Mouse (Mus musculus) lung, postnatal 36 days (tissue): ENCODE measurements around the gene Fam170b.

Experiments used
- DNase-seq: peaks from one replicate; pipeline ENCODE4 v3.0.0; 2022; ENCODE audit warnings: mixed read lengths

Gene Fam170b

GRCm38 (mm10) chr14:32833847-32834246 is at the start of gene Fam170b:
Fam170b (plus strand) TSS chr14:32833962.
- DNase-seq, result no peak

GRCm38 (mm10) chr14:32784130-32784747 is 49.5 kb upstream of the Fam170b start:
- DNase-seq, result peak; percentile 24

DNA sequence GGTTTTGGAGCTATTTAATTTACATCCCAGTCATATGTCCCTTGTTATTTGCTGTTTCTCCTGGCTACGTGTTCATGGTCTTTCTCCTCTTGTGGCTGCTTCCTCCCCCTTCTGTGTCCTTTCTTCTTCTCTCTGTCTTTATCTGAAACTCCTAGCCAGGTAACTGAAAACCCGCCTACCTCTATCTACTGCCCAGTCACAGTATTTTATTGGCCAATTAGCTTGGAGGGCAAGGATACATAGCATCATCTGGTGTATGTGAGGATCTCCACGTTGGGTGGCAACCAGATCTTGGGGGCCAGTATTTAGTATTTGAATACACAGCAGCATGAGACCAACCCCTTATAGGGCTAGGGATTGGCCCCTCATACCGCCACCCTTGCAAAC is 49.0 kb upstream of the Fam170b start:
- no peak for DNase-seq

GRCm38 (mm10) chr14:32785556-32786130 is 48.1 kb upstream of the Fam170b start, which contains the start of gene Tmem273:
Tmem273 (plus strand) TSS chr14:32785963.
- DNase-seq, result peak; percentile 13

GRCm38 (mm10) chr14:32787691-32788090 is 46.1 kb upstream of the Fam170b start:
- no peak for DNase-seq

DNA sequence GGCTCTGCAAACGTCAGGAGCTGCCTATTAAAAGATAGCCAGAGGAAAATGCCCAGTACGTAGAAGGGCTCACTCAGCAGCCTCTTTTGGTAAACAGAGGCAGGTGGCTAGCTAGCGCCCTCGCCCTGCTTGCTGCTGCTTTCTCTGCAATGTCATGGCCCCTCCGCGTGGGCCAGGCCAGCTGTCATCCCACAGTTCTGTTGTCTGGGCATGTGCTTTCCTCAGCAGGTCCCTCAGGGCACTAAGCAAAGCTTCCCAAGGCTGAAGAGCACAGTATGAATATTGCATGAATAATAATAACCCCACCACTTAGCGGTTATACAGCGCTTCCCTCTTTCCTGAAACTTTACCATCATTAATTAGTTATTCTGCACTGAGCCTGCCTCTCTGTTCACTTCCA is 37.4 kb upstream of the Fam170b start:
- no peak for DNase-seq

DNA sequence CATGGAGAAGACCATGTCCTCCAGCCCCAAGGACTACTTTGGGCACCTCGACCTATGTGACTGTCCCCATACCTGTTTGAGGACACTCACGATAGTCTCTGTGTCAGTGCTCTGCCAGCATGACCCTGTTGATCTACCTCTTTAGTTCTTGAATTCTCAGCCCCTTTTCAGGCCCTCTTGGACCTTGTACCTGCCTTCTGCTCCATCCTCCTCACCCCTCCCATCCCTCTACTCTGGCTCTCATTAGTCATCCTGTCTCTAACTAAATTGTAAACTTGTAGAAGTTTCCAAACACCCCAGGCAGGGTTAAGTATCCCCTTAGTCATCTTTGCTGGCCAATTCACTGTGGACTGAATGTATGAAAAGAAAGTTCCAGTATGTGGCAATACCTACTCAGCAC is 36.0 kb upstream of the Fam170b start:
- DNase-seq, result no peak

- DNase-seq, result no peak
Measured at GRCm38 (mm10) chr14:32798355-32798754, 35.4 kb upstream of the Fam170b start.

DNA sequence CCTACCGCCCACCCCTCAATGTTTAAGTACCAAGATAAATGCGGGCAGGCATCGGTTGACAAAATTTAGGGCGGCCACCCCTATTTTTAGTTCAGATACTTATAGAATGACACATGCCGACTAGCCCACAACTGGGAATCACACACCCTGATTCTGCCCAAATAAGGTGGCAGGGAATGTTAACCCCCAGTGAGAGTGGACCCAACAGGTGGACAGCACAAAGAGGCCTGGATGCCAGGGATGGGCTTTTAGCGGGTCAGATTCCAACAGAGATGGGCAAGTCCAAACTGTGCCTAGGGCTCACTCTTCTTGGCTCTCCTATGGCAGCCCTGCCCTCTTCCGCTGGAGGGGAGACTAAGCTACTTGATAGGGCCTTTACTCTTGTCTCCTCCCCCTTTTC is 33.7 kb upstream of the Fam170b start:
- DNase-seq, result no peak

DNA sequence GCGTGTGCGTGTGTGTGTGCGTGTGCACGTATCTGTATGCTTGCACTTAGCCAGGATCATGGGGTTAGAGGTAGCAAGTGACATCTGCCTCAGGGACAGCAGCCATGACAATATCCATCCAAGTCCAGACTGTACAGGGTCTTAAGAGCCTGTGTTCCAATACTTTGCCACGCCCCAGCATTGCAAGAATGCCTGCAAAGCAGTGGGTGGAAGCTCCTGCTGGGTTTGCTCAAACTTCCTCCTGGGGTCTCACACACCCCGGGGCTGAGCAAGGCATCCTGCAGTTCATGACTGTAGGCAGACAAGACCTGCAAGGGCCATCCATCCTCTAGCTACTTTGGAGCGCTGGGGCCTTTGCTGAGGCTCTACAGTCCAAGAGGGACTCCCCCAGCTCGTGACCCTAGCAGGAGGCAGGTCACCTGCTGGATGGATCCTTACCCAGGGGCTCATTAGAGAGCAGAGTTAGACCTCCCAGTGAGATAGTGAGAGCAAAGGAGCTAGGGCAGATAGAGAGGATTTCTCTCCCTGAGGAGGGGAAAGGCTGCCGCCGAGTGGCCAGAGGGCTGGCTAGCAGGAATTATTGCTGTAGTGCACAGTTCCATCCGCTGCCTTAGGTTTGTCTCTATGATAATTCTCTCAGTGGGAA is 32.6 kb upstream of the Fam170b start:
- DNase-seq, result no peak

GRCm38 (mm10) chr14:32801662-32802024 is 32.1 kb upstream of the Fam170b start:
- no peak for DNase-seq

GRCm38 (mm10) chr14:32810111-32810510 is 23.7 kb upstream of the Fam170b start:
- no peak for DNase-seq

- DNase-seq, result no peak
Measured at GRCm38 (mm10) chr14:32812429-32812828, 21.3 kb upstream of the Fam170b start.

DNA sequence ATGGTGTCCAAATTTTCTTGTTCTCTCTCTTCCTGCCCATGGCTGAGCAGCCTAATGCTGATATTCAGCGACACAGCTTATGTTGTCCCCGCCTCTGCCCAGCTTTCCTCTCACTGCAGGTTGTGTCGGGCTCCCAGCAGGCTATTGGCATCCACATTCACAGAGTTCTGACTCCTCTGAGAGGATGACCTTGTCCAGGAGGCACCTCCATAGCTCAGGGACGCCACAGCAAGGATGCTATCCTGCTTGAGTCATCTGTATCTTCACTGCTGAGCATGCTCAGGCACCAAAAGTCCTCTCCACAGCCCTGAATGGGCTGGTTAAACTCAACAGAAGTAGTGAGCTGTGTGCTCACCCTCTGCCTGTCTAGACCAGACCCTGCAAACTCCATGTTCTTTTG is 18.8 kb upstream of the Fam170b start:
- DNase-seq, result no peak

- DNase-seq, result no peak
Measured at GRCm38 (mm10) chr14:32816533-32816932, 17.2 kb upstream of the Fam170b start.

GRCm38 (mm10) chr14:32817258-32817657 is 16.5 kb upstream of the Fam170b start:
- DNase-seq, result peak; percentile 44

DNA sequence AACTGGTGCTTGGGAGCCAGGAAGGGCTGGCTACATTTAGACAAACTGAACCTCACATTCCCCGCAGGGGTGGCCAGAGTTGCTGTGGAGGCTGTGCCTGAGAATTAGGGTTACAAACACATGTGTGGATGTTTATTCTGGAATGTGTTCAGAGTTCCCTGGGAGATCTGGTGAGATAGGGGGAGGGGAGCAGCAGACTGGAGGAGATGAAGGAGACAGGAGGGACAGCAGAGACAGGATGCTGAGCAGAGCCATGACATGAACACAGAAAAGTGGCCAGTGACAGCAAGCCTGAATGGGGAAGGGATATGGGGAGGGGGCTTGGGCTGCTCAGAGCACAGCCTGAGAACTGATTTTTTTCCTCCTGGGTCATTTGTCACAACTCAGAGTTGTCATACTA is 14.5 kb upstream of the Fam170b start:
- no peak for DNase-seq

DNA sequence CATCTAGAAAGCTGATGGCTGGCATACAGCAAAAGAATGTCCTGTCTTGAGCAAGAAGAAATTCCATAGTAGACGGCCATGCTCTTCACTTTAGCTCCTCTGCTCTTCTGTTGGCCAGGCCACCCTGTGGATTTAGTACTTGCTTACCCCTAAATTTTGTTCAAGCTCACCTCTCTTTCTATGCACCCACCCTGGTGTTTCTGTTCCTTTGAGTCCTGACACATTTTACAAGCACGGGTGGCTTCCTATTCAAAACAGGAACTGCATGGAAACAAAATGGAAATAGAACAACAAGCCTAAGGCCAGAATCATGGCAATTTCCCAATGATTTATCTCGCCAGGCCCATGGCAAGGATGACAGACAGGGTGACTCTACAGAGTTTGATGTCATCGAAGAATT is 10.9 kb upstream of the Fam170b start:
- DNase-seq, result no peak

GRCm38 (mm10) chr14:32823861-32824260 is 9.9 kb upstream of the Fam170b start:
- no peak for DNase-seq

DNA sequence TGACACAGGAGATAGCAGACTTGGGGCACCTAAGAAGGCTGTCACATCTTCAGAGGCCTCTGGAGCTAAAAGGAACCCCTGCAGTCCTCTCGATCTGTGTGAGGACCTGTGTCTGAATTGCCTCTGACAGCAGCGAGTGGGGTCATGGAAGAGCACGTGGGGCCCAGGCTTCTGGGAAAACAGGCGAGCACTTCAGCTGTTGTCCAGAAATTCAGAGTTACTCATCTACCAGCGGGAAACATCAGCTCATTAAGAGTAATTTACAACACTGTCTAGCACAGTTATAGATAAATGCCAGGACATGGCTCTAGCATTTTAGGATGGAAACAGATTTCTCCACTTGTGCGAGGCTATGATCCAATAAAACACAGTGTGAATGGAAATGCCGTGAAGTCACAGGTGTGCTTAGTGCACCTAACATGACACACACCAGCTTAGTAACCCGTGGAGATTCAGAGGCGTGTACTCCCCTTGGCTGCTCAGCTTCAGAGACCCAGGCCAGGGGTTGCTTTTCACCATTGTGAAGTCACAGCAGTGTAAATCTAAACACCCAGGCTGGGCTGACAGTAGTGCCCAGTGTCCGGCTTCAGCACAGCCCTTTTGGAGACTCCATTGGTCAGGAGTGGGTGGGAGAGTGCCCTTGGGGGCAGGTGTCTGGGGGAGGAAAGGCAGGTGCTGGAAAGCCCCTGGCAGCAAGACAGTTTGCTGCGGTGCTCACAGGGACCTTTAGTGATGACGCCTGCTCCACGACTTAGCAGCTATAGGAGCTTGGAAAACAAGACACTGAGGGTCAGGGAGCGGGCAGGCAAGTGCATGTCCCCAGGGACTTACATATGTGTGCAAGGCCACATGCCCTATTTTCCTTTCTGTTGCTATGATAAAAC is 9.3 kb upstream of the Fam170b start:
- no peak for DNase-seq

- DNase-seq, result peak; percentile 83
Measured at GRCm38 (mm10) chr14:32825426-32826032, 8.2 kb upstream of the Fam170b start.

DNA sequence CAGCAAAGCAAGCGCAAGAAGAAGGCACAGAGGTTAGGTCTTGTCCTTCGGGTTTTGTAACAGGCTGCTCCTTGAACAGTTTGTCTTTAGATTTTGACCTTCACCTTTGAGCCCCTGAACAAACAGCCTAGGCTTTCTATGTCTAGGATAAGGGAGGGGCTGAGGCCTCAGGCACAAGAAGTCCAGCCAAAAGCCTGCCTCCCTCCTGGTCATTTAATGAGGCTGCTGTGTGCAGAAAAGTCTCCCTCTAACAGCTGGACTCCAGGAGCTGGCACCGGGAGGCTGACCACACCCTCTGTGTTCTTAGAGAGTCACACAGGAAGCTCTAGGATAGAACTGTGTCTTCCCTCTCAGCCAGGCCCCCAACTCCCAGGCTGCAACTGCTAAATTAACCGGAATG is 6.6 kb upstream of the Fam170b start:
- peak; percentile 76 for DNase-seq
